Mouse (Mus musculus) erythroid progenitor cell, adult 5-6 weeks (primary cell): ENCODE results near the gene Aipl1. TPM values are rescaled to one million over a fixed set of nuclear protein-coding genes. Genes with fewer than 3 reads are reported as not detected.
"Not testable (repeated sequence)": the region's sequence is repeated elsewhere in the genome, so short reads cannot be mapped to it uniquely, and the experiment has no call there.

Experiments used
- ATAC-seq: replicated peaks from 2 replicates; pipeline ENCODE4 v1.8.0; 2016; ENCODE audit warnings: moderate number of reproducible peaks, mild to moderate bottlenecking, moderate TSS enrichment, inconsistent platforms; ENCODE audit not compliant: poor library complexity, low FRiP score, severe bottlenecking
- total RNA-seq, 2 experiments: library from RNA; stranded (forward) in 1 of 2; stranded (reverse) in 1 of 2; fragments of 150-400 nt in 1 of 2; fragments of 186-747, 209-891 nt in 1 of 2; gene quantifications; 2 replicates each; pipeline versions ENCODE4 v1.2.3 to v1.2.4; 2015 to 2017; ENCODE audit warnings: low replicate concordance in 2 of 2

Aipl1 gene
- total RNA-seq, 2 experiments from 2014 or later = not detected

GRCm38 (mm10) chr11:72022827-72023226 lies 14.5 kb downstream of the Aipl1 start:
- ATAC-seq = no peak

DNA sequence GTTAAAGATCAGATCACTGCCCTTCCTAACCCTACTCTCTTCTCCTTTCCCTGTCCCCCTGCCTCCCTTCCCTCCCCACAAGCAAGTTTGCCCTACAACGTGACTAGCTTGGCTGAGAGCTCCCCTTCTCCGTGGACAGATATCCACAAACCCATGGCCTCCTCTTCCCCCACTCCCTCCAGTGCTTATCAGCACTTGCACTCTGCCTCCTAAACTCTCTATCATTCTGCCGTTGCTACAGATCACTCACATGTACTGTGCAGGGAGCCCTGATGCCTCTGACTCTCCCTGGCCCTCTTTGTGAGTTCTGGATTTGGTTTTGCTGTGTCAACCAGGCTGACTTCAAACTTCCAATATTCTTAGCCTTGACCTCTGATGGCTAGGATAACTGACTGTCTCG lies 16.3 kb downstream of the Aipl1 start:
- no peak for ATAC-seq

GRCm38 (mm10) chr11:72017253-72017601 lies 20.1 kb downstream of the Aipl1 start:
- no peak for ATAC-seq

- ATAC-seq = no peak
These were observed 20.6 kb downstream of the Aipl1 start for GRCm38 (mm10) chr11:72016518-72017252.

- ATAC-seq = no peak
These were observed 22.6 kb downstream of the Aipl1 start for GRCm38 (mm10) chr11:72014674-72015073.

- ATAC-seq = no peak
These were observed 25.4 kb downstream of the Aipl1 start for GRCm38 (mm10) chr11:72011955-72012354.

DNA sequence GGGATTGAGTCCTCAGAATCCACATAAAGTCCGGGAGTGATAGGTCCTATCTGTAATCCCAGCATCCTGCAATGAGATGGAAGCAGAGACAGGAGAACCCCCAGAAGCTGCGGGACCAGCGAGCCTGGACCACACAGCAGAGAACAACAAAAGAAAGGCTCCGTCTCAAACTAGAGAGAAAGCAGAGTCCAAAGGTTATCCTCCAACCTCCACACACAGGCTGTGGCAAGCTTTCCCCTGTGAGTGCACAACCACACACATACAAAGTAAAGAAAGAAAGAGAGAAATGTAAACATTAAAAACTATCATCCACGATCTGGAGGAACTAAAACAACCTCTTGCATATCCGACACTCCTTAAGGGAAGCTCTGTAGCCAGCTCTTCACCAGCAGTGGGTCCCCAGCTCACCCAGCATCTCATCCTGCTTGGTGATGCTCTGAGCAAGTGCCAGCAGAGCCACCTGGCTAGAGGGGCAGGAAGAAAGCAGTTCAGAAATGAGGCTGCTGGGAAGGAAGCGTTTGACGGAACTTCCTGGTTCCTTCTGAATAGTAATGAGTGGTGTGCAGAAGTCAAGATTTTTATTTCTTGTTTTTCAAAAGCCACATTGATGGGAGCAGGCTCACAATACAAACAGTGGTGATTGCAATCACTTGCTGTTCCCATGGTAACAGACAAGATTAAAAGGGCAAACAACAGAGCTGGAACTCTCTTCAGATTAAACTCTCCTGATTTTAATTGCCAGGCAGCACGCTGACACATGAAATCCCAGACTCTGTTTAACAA lies 26.2 kb downstream of the Aipl1 start:
- no peak for ATAC-seq

GRCm38 (mm10) chr11:72010367-72010766 lies 26.9 kb downstream of the Aipl1 start:
- no peak for ATAC-seq

DNA sequence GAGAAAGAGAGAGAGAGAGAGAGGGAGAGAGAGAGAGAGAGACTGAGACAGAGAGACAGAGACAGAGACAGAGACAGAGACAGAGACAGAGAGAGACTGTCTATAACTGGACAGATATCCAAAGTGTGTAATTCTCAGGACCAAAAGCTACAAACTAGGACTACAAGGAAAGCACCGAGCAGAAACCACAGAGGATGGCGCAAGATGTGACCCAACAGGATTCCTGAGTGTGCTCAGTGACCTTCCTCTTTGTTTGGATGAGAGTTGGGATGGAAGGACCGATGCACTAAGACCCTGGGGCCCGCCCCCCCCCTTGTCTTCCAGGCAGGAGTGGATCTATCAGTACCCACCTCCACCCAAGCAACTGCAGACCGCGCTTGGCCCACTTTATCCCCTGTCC lies 31.8 kb downstream of the Aipl1 start:
- no peak for ATAC-seq

DNA sequence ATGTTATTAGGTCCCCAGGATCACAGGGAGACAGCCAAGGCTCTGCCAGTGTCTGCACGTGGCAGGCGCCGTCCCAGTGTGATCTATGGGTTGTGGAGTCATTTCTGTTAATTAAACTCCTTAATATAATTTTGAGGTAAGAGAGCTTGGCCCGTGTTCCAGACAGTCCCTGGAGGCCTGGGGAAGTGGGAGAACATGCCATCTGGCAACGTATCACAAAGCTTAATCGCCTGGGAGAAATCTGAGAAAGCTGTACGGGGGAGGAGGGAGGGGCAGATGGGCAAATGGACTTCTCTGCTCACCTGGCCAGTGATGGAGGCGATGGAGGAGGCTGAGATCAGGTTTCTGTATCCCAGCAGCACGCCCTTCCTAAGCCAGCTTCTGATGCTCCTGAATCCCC lies 34.1 kb downstream of the Aipl1 start:
- no peak for ATAC-seq

- 0 out of 2 replicates have a peak, but pooled peaks have one; percentile 52 for ATAC-seq
These were observed 35.0 kb downstream of the Aipl1 start for GRCm38 (mm10) chr11:72002138-72002853.

GRCm38 (mm10) chr11:72000194-72000593 lies 37.1 kb downstream of the Aipl1 start:
- no peak for ATAC-seq

- ATAC-seq = no peak
These were observed 40.5 kb downstream of the Aipl1 start for GRCm38 (mm10) chr11:71996805-71997204.

DNA sequence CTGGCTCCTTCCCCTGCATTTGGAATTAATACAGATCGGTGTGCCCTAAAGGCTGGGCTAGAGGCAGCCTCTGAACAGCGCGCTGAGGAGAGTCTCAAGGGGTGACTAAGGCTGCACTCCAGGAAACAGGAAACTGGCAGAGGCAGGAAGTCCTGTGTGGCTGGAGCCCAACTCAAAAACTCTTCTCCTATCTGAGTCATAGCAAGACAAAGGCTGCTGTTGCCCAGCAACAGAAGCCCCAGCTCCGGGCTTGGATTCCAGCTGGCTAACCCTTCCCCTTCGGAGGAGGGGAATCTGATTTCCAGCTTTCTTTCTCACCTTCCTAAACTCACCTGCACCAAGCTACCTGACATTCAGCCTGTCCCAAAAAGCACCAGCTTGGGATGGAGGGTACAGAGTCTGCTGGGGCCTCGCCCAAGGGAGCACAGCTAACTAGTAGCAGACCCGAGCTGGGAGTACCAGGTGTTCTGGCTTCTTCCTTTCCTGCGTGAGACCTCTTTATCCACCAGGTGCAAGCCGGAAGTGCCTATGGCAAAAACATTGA lies 41.3 kb downstream of the Aipl1 start:
- no peak for ATAC-seq

DNA sequence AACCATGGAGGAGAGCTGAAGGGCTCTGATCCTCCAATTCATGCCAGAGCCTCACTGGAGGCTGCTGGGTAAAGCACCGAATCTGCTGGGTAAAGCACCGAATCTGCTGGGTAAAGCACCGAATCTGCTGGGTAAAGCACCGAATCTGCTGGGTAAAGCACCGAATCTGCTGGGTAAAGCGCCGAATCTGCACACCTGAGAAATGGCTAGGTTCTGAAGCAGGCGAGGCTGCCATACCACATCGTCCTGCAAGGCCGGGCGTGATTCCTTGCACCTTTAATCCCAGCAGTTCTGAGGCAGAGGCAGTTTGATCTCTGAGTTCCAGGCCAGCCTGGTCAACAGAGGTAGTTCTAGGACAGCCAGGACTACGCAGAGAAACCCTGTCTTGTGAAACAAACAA lies 44.9 kb downstream of the Aipl1 start:
- no peak for ATAC-seq

GRCm38 (mm10) chr11:71991541-71991940 lies 45.8 kb downstream of the Aipl1 start:
- ATAC-seq = no peak

DNA sequence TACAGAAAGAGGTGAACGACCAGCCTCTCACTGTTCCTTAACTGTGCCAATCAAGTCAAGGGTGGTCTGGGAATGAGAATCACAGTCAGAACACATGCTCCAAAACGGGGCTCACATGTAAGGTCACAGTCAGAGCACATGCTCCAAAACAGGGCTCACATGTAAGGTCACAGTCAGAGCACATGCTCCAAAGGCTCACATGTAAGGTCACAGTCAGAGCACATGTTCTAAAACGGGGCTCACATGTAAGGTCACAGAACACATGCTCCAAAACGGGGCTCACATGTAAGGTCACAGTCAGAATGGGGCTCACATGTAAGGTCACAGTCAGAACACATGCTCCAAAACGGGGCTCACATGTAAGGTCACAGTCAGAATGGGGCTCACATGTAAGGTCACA lies 47.9 kb downstream of the Aipl1 start:
- ATAC-seq = not testable (repeated sequence)

DNA sequence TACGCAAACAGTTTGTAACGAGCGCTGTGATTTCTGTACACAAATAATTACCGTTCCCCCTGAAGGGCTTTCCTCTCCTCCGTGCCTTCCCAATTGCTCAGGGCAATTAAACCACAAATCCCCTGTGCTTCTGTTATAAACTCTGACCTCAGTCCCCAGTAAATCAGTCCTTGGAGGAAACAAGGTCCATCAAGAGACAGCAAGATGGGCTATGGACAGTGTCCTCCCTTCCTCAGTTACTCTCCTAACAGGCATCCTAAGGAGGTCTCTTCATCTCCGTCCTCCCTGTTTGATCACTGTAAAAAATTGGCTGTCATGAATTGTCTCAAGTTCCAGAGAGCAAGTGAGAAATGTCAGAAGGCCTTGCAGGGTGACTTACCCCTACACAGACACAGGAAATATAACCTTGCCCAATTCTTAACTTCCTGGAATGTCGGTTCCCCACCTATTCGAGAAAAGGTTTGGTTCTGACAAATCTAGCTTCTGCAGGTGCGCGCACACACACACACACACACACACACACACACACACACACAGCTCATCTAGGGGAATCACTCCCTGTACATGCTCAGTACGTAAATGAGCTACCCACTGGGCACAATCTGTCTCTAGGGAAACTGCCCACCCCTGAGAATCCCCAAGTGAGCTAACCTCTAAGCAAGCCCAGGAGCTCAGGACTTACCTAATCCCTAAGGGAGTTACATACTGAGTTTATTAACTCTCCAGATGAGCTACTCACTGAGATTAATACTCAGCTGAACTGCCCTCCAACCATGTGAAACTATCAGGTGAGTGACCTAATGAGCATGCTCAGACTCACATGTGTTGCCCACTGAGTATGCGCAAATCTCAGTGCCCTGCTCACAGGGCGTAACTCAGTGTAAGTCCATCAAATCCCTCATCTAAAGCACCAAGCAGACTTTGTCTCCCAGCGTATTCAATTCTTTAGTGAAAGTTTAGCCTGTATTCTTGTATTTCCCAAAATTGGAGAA lies 49.9 kb downstream of the Aipl1 start:
- no peak for ATAC-seq

- ATAC-seq = no peak
These were observed 51.5 kb downstream of the Aipl1 start for GRCm38 (mm10) chr11:71985783-71986182.
